Mouse (Mus musculus) neural tube, embryonic 11.5 days (tissue): ENCODE measurements at regions not wholly inside any gene's neighbourhood (a gene's known extent, or its start where the extent isn't known, plus 50 kb on each side); places are given as distances from the start of the nearest gene placed in this dataset.

ENCODE experiments used
- ATAC-seq: fragments of 200-750 bp; cut with Nextera tagmentation; 2 replicates; pipeline ENCODE4 v1.8.0; 2017; ENCODE audit warnings: moderate number of reproducible peaks, mild to moderate bottlenecking, moderate TSS enrichment, moderate library complexity; ENCODE audit not compliant: insufficient read depth, low FRiP score, low TSS enrichment
- DNase-seq: peaks from one replicate; pipeline ENCODE4 v3.0.0-alpha.2; 2015; ENCODE audit warnings: low spot score
- H3K27ac ChIP-seq: fragments of 300-500 bp; sonication (generic); 2 replicates; pipeline ENCODE4 v1.5.1; 2014; ENCODE audit warnings: low read depth, mild to moderate bottlenecking, low read length
- H3K27me3 ChIP-seq: fragments of 300-500 bp; sonication (generic); 2 replicates; pipeline ENCODE4 v1.6.1; 2014; ENCODE audit warnings: mild to moderate bottlenecking, low read length, mixed read lengths; ENCODE audit not compliant: control insufficient read depth, insufficient read depth
- H3K36me3 ChIP-seq: fragments of 300-500 bp; sonication (generic); 2 replicates; pipeline ENCODE4 v1.6.1; 2014; ENCODE audit warnings: mild to moderate bottlenecking, low read length, moderate library complexity, mixed read lengths; ENCODE audit not compliant: control insufficient read depth, insufficient read depth
- H3K4me1 ChIP-seq: fragments of 300-500 bp; sonication (generic); 2 replicates; pipeline ENCODE4 v1.6.1; 2014; ENCODE audit warnings: low read length, mixed read lengths; ENCODE audit not compliant: control insufficient read depth, insufficient read depth
- H3K4me2 ChIP-seq: fragments of 300-500 bp; sonication (generic); 2 replicates; pipeline ENCODE4 v1.6.1; 2014; ENCODE audit warnings: low read depth, mild to moderate bottlenecking, moderate library complexity
- H3K4me3 ChIP-seq: fragments of 300-500 bp; sonication (generic); 2 replicates; pipeline ENCODE4 v1.5.1; 2014; ENCODE audit warnings: low read depth, low read length
- H3K9ac ChIP-seq: fragments of 300-500 bp; sonication (generic); 2 replicates; pipeline ENCODE4 v1.6.1; 2014; ENCODE audit warnings: mild to moderate bottlenecking, low read length
- H3K9me3 ChIP-seq: fragments of 300-500 bp; sonication (generic); 2 replicates; pipeline ENCODE4 v1.6.1; 2016; ENCODE audit warnings: low read length; ENCODE audit not compliant: control insufficient read depth
- WGBS: fragments of 180-500 bp; shearing (Covaris S2); extraction: QIAGEN DNeasy Blood & Tissue Kit; methylation state at CpG from one replicate; pipeline ENCODE4 v1.1.7; 2014; 5-methylcytosine and 5-hydroxymethylcytosine counted together

DNA sequence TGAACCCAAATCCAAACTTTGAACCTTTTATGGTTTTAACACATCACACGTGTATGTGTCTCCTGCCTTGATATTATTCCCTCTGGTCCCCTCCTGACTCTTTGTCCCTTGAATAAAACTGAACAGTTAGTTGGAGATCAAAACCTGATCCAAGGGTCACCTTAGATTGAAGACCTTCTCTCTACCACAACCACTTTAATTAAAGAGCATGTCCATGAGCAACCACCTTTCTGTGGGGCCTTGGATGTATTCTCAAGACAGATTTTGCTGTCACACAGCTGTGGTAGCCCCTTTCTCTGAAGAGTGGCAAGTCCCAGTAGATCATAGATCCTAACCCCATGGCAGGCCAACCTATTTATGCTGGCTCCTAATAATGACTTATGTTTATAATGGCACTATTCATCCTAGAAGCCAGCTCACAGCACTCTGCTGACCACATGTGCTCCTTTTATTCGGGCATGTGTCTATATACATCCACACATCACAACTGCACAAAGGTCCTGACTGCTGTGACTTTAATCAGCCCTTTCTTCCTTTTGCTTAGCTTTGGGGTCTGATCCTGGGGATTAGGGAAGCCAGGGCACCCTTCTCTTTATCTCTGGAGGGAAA is 536.8 kb upstream of the Tenm2 start:
- H3K4me3 ChIP-seq, result no peak overlapping the region
- no peaks in the 10 kb centered on the region for H3K36me3 ChIP-seq
- no peaks in the 10 kb centered on the region for H3K9me3 ChIP-seq
- H3K4me1 ChIP-seq, result no peaks in the 10 kb centered on the region
- no peak overlapping the region for H3K4me2 ChIP-seq
- no peak for DNase-seq
- H3K27ac ChIP-seq, result no peak overlapping the region
- 59% methylated on average over 2 of the region's 2 CpGs for WGBS
- no peak for ATAC-seq
- H3K27me3 ChIP-seq, result no peaks in the 10 kb centered on the region
- no peak overlapping the region for H3K9ac ChIP-seq

DNA sequence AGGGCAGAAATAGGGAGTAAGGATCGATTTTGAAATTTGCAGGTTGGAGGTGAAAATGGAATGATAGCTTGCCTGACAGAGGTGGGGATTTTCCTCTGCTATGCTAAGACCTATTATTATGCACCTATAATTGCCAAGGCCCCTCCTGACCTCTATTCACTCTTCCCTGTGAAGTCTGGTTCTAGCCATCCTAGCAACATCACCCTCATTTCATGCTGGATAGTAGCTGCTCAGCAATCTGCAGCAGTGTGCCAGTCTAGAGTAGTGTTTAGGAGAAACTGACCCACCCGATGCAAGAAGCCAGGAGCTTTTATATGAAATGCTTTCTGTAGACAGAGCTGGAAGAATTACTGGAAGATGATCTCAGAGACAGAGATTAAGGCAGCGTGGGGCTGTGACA is 535.1 kb upstream of the Tenm2 start:
- no peak overlapping the region for H3K9ac ChIP-seq
- no peak overlapping the region for H3K4me2 ChIP-seq
- no peak overlapping the region for H3K27ac ChIP-seq
- no peak overlapping the region for H3K4me3 ChIP-seq
- ATAC-seq, result no peak
- H3K4me1 ChIP-seq, result no peaks in the 10 kb centered on the region
- H3K36me3 ChIP-seq, result no peaks in the 10 kb centered on the region
- WGBS, result 70% methylated on average over 3 of the region's 3 CpGs
- H3K9me3 ChIP-seq, result no peaks in the 10 kb centered on the region
- no peak for DNase-seq
- H3K27me3 ChIP-seq, result no peaks in the 10 kb centered on the region

- no peaks in the 10 kb centered on the region for H3K36me3 ChIP-seq
- ATAC-seq (no peak), DNase-seq (no peak)
- no peaks in the 10 kb centered on the region for H3K27me3 ChIP-seq
- no peaks in the 10 kb centered on the region for H3K9me3 ChIP-seq
- 69% methylated on average over 3 of the region's 3 CpGs for WGBS
- H3K4me1 ChIP-seq, result no peaks in the 10 kb centered on the region
- no peak overlapping the region for H3K4me2 ChIP-seq
- no peak overlapping the region for H3K9ac ChIP-seq
- H3K4me3 ChIP-seq, result no peak overlapping the region
- no peak overlapping the region for H3K27ac ChIP-seq
These were observed 532.4 kb upstream of the Tenm2 start for GRCm38 (mm10) chr11:37768121-37768520.

DNA sequence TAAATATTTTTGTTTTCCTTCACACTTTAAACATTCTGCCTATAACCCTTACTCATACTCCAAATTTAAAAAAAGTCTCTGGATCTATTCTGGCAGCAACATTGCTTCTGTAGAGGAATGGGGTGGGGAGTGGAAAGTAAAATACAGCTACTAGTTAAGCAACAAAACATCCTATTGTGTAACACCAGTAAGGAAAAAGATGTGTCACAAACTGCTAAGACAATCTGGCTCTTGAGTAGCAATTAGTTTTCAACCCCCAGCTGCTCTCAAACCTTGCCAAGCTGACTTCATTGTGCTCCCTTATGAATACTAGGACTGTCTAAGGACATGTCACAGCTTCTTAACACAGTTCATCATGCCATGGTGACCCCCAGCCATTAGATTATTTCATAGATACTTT is 500.2 kb upstream of the Tenm2 start:
- ATAC-seq (no peak), DNase-seq (no peak)
- no peak overlapping the region for H3K27ac ChIP-seq
- no peak overlapping the region for H3K4me3 ChIP-seq
- H3K9ac ChIP-seq, result no peak overlapping the region
- H3K4me1 ChIP-seq, result no peaks in the 10 kb centered on the region
- no peaks in the 10 kb centered on the region for H3K9me3 ChIP-seq
- no peak overlapping the region for H3K4me2 ChIP-seq
- no peaks in the 10 kb centered on the region for H3K27me3 ChIP-seq
- no peaks in the 10 kb centered on the region for H3K36me3 ChIP-seq

DNA sequence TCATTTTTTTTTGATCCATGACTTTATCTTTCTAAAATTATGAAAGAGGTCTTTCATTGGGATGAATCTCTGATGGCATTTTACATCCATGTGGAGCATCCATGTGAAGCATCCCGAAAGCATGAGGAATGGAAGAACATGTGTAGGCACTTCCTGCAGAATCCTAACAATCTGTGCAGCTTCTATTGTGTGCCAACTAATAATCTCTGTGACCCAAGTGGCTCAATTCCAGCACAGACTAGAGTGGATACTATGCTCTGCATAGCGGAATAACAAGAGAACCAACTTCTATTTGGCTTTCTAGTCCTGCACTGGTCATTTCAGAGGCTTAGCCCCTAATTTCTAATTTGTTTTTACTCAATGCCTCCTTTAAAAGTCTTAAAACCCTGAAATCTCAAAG is 499.7 kb upstream of the Tenm2 start:
- no peak for ATAC-seq

DNA sequence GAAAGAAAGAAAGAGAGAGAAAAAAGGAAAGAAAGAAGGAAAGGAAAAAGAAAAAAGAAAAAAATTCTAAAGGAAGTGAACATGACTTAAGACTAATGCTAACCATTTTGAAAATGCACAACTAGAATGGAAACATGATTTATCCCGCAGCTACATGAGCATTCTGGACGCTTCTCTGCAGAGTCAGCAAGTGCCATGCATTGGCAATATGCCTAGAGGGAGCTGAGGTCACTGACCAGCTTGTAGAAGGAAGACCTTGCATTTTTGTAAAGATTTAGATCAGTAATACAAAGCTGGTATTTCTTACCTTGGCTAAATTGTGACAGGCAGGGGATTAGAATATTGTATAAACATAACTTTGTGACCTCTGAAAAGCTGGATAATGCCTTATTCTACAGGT is 461.2 kb upstream of the Tenm2 start:
- no peaks in the 10 kb centered on the region for H3K9me3 ChIP-seq
- WGBS, result 70% methylated on average over 2 of the region's 2 CpGs
- H3K36me3 ChIP-seq, result no peaks in the 10 kb centered on the region
- DNase-seq (no peak), ATAC-seq (no peak)
- no peaks in the 10 kb centered on the region for H3K4me1 ChIP-seq
- no peaks in the 10 kb centered on the region for H3K27me3 ChIP-seq
- no peak overlapping the region for H3K27ac ChIP-seq
- H3K9ac ChIP-seq, result no peak overlapping the region
- H3K4me2 ChIP-seq, result no peak overlapping the region
- H3K4me3 ChIP-seq, result no peak overlapping the region

More for the DNA sequence above, 499.7 kb upstream of the Tenm2 start:
- no peaks in the 10 kb centered on the region for H3K36me3 ChIP-seq
- H3K9me3 ChIP-seq, result no peaks in the 10 kb centered on the region
- no peaks in the 10 kb centered on the region for H3K4me1 ChIP-seq
- H3K4me3 ChIP-seq, result no peak overlapping the region
- H3K4me2 ChIP-seq, result no peak overlapping the region
- H3K27me3 ChIP-seq, result no peaks in the 10 kb centered on the region
- 95% methylated on average over 2 of the region's 2 CpGs for WGBS
- H3K27ac ChIP-seq, result no peak overlapping the region
- H3K9ac ChIP-seq, result no peak overlapping the region
- DNase-seq, result no peak

DNA sequence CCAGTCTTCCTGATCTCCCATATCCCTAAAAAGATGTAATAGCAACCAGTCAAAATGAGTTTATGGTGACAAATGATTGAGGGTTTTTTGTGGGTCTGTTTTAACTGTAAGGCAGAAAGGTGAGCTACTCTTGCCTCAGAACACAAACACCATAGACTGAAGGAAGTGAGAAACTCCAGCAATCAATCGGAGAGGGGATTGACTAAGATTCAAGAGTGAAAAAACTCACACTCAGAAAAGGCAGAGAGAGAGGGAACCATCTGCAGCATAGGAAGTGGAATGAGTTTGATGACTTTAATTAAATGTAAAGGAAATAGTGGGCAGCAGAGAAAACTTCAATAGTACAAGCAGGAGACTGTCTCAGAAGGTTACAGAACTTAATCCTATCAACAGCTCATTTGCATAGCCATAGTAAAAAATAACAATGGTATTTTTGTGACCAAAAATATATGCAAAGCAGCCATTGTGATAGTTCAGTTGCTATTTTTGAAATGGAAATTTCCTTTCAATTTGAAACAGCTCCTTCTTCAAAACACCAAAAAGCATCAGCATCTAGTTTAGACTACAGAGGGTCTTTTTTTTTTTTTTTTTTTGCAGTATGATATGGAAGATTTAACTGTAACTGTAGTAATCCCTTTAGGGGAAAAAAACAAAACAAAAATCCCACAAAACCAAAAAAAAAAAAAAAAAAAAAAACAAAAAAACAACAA is 442.9 kb upstream of the Tenm2 start:
- no peak for DNase-seq
- WGBS, result 44% methylated on average over 1 of the region's 1 CpGs

GRCm38 (mm10) chr11:37671320-37671719 is 435.6 kb upstream of the Tenm2 start:
- ATAC-seq (no peak), DNase-seq (no peak)
- Histone ChIP-seq H3K4me3 (no peak overlapping the region), H3K27ac (no peak overlapping the region), H3K4me1 (no peaks in the 10 kb centered on the region), H3K9me3 (no peaks in the 10 kb centered on the region), H3K4me2 (no peak overlapping the region), H3K27me3 (no peaks in the 10 kb centered on the region), H3K9ac (no peak overlapping the region), H3K36me3 (no peaks in the 10 kb centered on the region)
- 47% methylated on average over 3 of the region's 3 CpGs for whole genome bisulfite sequencing

More for the DNA sequence above, 442.9 kb upstream of the Tenm2 start:
- Histone ChIP-seq H3K4me2 (no peak overlapping the region), H3K36me3 (no peaks in the 10 kb centered on the region), H3K4me1 (no peaks in the 10 kb centered on the region), H3K9me3 (no peaks in the 10 kb centered on the region), H3K9ac (no peak overlapping the region), H3K27ac (no peak overlapping the region), H3K4me3 (no peak overlapping the region), H3K27me3 (no peaks in the 10 kb centered on the region)
- no peak for ATAC-seq

GRCm38 (mm10) chr11:37666925-37667324 is 431.2 kb upstream of the Tenm2 start:
- Histone ChIP-seq H3K9ac (no peak overlapping the region), H3K4me1 (no peaks in the 10 kb centered on the region), H3K27ac (no peak overlapping the region), H3K9me3 (no peaks in the 10 kb centered on the region), H3K36me3 (no peaks in the 10 kb centered on the region), H3K27me3 (no peaks in the 10 kb centered on the region), H3K4me2 (no peak overlapping the region), H3K4me3 (no peak overlapping the region)
- 77% methylated on average over 1 of the region's 1 CpGs for WGBS
- no peak for DNase-seq
- ATAC-seq, result no peak
